16 mouse cellular contexts compared by ENCODE assay signal in the genomic region with DNA sequence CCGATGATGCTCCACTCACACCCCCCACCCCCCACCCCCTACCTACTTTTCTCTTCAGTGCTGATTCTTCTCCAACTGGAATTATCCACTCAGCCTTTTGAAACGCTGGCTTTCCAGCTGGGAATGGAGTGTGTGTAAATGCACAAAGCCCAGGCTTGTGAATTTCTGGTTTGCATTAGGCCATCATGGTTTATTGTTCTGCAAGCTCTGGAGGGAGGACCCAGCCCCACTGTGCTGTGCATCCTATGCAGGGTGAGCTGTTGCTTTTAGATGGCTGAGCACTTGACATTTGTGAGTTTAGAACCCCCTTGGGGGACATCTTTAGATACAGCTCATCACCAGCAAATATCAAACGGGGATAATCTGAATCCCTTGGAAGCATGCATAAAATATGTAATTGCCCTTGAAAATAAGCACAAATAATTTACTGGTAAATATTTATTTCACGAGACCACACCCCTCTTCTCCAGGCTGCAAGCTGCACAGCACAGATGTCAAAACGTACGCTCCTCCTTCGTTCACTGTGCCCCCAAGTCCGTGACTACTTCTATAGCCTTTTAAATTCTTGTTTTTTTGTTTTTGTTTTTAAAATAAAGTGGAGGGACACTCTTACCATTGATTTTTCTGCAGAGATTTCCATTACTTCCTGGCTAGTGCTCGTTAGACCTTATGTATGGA.
DNase-seq lines count a peak whose midpoint lies in the region; ATAC-seq and TF ChIP-seq lines count a peak whose summit lies in the region.
"Had no signal": no experiment of that assay in that cellular context is flagged by ENCODE, and none has a peak within 500 bp of the region (broad histone marks: within the 10 kb centered on the region; RNA-seq: fewer than 3 reads in every experiment).

No protein-coding gene starts in this region.

- peak; percentile 32; the same call in 1 of the 2 replicates for ATAC-seq in forebrain, embryonic 15.5 days (replicated peaks)
- ATAC-seq: inflammation-experienced regulatory T-cells, adult 6 months had no signal

- no peaks in the 10 kb centered on the region for H3K27me3 ChIP-seq in forebrain, embryonic 15.5 days
- H3K27me3 ChIP-seq: lung, embryonic 15.5 days; stomach, embryonic 15.5 days had no signal

- intact Hi-C loops in gastrocnemius, postnatal 36 days (cut with DNase I), result loop anchor here (10.0 kb wide), 1 partner anchor 85 kb away; no protein-coding TSS in a partner anchor
- intact Hi-C loops in gastrocnemius, postnatal 14 days (cut with DNase I; ENCODE audit: low total_unique reads), result no loop called here

- no peak overlapping the region for H3K27ac ChIP-seq in forebrain, embryonic 15.5 days (replicated peaks)
- H3K27ac ChIP-seq: lung, embryonic 15.5 days; midbrain, embryonic 10.5 days; stomach, embryonic 15.5 days had no signal

- peak; percentile 45 for DNase-seq in embryo, embryonic 11 days
- DNase-seq in embryo, embryonic 9.5 days (ENCODE audit: extremely low spot score), result no peak
- peak; percentile 69 for DNase-seq in brain, embryonic 14.5 days (ENCODE audit: low read depth)
- DNase-seq in mesoderm, embryonic 11.5 days (ENCODE audit: low read depth, low spot score), result peak; percentile 61
- no peak for DNase-seq in right cerebral cortex, postnatal 14 days
- no peak for DNase-seq in gastrocnemius, postnatal 36 days
- no peak for DNase-seq in gastrocnemius, postnatal 14 days
- DNase-seq: adrenal gland, adult 8-10 months; cerebellum, postnatal 14 days; kidney, postnatal 10 days; liver had no signal

- H3K4me3 ChIP-seq in forebrain, embryonic 15.5 days, result no peak overlapping the region
- H3K4me3 ChIP-seq: lung, embryonic 15.5 days; midbrain, embryonic 10.5 days; stomach, embryonic 15.5 days had no signal

- no peak overlapping the region for H3K9ac ChIP-seq in forebrain, embryonic 15.5 days (replicated peaks)
- H3K9ac ChIP-seq: lung, embryonic 15.5 days; stomach, embryonic 15.5 days had no signal

- H3K36me3 ChIP-seq in forebrain, embryonic 15.5 days, result no peaks in the 10 kb centered on the region
- H3K36me3 ChIP-seq: lung, embryonic 15.5 days; midbrain, embryonic 10.5 days; stomach, embryonic 15.5 days had no signal

- no peak for TF ChIP-seq CTCF in brain, embryonic 14.5 days (IDR thresholded peaks at IDR 0.05; ENCODE audit: borderline replicate concordance, extremely low read depth, insufficient read depth, insufficient read length)

- no peak overlapping the region for H3K4me2 ChIP-seq in forebrain, embryonic 15.5 days (replicated peaks)
- H3K4me2 ChIP-seq: lung, embryonic 15.5 days; stomach, embryonic 15.5 days had no signal

- WGBS in forebrain, embryonic 15.5 days, result 49% methylated on average over 9 of the region's 9 CpGs

- no peaks in the 10 kb centered on the region for H3K9me3 ChIP-seq in forebrain, embryonic 15.5 days
- H3K9me3 ChIP-seq: lung, embryonic 15.5 days; stomach, embryonic 15.5 days had no signal

- TF ChIP-seq POLR2A in brain, embryonic 14.5 days (IDR thresholded peaks at IDR 0.05; ENCODE audit: borderline replicate concordance, extremely low read depth, insufficient read depth, insufficient read length, poor library complexity, severe bottlenecking), result no peak

- no peaks in the 10 kb centered on the region for H3K4me1 ChIP-seq in forebrain, embryonic 15.5 days
- H3K4me1 ChIP-seq: lung, embryonic 15.5 days; stomach, embryonic 15.5 days had no signal

Comparison
In these comparisons a context has a peak if more than half of its experiments do, and no peak if none do; other contexts are left out.
1. DNase-seq: peak in embryo, embryonic 11 days (single experiment), brain, embryonic 14.5 days (single experiment) and mesoderm, embryonic 11.5 days (single experiment); none in embryo, embryonic 9.5 days (single experiment), right cerebral cortex, postnatal 14 days (single experiment), gastrocnemius, postnatal 36 days (0 of 2) and gastrocnemius, postnatal 14 days (single experiment).